Mouse (Mus musculus): Measurements from ENCODE around the gene Oma1.

Gene Oma1

DNA sequence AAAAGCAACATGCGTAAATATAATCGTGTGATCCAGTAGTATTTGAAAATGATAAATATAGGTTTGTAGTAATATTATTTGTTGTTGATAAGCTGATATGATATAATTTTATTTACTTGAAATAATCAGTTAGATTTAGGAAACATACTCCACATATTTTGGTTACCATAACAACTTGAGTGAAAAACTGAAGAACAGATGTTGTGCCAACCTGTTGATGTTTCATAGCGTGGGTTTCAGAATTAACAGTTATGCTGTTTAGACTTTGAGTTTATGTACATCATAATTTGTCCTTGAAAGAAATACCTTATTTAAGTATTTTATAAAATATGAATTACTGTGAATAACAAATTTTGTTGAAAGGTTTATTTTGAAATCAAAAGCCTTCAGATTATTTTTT is 43.8 kb downstream of the Oma1 start:
- DNase-seq (ENCODE audit: low spot score in 2 of 2) = no peak

GRCm38 (mm10) chr4:103358941-103359448 is 45.4 kb downstream of the Oma1 start:
- DNase-seq (ENCODE audit: low spot score in 2 of 2) = no peak

DNA sequence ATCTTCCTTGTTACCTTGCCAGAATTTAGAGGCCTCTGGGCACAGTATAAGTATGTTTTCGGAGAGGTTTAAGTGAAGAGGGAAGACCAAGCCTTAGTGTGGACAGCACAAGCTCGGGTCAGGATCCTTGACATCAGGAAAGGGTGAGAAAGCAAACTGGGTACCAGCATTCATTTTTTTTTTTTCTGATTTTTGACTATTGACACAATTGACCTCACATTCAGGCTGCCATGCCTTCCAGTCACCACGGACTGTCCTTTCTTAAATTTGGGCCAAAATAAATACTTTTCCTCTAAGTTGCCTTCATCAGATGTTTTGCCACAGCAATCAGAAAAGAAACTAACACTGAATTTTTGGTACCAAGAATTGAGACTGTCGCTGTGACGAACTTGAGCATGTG is 68.6 kb downstream of the Oma1 start:
- DNase-seq (ENCODE audit: low spot score in 2 of 2) = no peak

- DNase-seq (ENCODE audit: low spot score in 2 of 2) = no peak
Measured at GRCm38 (mm10) chr4:103385031-103385430, 71.4 kb downstream of the Oma1 start.

GRCm38 (mm10) chr4:103385835-103386787 is 72.5 kb downstream of the Oma1 start:
- no peak for DNase-seq (ENCODE audit: low spot score in 2 of 2)

GRCm38 (mm10) chr4:103387292-103387691 is 73.7 kb downstream of the Oma1 start:
- no peak for DNase-seq (ENCODE audit: low spot score in 2 of 2)

- no peak for DNase-seq (ENCODE audit: low spot score in 2 of 2)
Measured at GRCm38 (mm10) chr4:103388530-103389178, 75.0 kb downstream of the Oma1 start.

DNA sequence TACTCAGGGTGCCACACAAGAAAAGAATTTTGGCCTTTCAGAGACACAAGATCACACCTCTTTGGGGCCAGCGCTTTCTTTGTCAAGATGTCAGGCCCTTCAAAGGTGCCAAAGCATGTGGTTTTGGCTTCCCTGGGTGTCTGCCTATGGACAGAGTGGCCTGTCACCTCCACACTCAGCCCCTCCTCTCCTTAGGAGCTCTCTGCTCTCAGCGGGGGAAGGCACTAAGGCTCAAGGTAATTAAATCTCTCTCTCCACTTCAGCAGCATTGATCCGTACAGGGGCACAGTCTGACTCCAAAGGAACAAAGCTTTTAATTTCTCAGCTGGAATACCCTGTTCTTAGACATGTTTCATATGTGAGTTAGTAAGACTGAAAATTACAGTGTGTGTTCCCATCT is 76.0 kb downstream of the Oma1 start:
- no peak for DNase-seq (ENCODE audit: low spot score in 2 of 2)

DNA sequence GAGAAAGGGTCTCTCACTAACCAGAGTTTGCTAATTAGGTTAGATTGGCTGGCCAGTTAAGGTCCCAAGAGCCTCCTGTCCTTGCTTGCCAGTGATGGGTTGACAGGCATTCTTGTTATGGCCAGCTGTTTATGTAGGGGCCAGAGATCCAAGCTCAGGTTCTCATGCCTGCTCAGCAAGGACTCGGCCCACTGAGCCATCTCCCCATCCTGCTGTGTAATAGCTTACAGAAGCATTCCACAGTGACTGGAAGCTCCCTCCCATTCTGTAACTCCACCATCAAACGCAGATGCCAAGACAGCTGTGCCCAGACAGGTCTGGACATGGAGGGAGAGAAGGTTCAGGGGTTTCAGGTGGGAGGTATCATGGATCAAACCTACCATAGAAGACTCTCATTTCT is 76.9 kb downstream of the Oma1 start:
- DNase-seq (ENCODE audit: low spot score in 2 of 2) = no peak

GRCm38 (mm10) chr4:103395066-103395465 is 81.5 kb downstream of the Oma1 start:
- DNase-seq (ENCODE audit: low spot score in 2 of 2) = no peak

DNA sequence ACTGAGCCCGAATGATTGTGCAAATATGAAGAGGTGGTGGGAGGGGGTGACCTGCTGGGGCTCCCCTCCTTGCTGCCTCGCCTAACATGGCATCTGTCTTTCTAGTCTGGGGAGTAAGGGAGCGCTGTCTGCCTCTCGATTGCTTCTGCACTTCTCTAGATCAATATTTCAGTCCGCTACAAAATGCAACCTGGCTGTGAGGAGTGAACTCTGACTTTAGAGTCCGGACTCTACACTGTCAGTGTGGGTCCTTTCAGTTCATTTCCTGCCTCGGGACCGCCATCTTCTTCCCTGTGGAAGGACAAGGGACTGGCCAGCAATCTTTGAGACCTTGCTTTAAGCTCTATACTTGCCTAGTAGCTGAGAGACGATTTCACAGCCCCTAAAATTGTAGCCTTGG is 82.3 kb downstream of the Oma1 start:
- DNase-seq (ENCODE audit: low spot score in 2 of 2) = no peak

DNA sequence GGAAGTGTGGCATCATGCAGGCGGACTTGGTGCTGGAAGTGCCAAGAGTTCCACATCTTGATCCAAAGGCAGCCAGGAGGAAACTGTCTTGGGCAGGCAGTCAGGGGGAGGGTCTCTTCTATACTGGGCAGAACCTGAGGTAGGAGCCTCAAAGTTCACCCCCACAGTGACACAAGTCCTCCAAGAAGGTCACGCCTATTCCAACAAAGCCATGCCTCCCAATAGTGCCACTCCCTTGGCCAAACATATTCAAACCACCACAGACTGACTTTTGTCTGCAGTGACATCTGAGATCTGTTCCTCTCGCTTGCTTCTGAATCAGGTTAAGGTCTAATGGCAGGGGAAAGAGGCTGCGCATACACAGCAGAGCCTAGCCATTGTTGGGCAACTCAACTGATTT is 83.3 kb downstream of the Oma1 start:
- DNase-seq (ENCODE audit: low spot score in 2 of 2) = no peak

GRCm38 (mm10) chr4:103402581-103402980 is 89.0 kb downstream of the Oma1 start:
- DNase-seq (ENCODE audit: low spot score in 2 of 2) = no peak

DNA sequence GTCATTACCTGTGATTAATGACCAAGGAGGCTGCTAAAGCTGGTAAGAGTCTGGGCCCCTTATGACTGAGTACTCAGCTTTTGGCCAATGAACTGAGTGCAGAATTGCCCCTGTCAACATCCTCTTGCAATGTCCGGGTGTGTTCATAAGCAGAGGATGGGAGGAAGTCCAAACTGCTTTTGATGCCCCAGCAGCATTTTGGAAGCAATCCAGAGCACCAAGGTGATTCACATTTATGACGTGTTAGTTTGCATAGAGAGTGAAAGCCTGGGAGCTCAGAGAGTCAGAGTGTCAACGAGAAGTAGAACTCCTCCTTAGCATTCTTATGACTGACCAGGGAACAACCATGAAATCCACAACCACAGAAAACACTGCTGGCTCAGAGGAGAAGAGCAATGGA is 91.7 kb downstream of the Oma1 start:
- DNase-seq (ENCODE audit: low spot score in 2 of 2) = no peak

DNA sequence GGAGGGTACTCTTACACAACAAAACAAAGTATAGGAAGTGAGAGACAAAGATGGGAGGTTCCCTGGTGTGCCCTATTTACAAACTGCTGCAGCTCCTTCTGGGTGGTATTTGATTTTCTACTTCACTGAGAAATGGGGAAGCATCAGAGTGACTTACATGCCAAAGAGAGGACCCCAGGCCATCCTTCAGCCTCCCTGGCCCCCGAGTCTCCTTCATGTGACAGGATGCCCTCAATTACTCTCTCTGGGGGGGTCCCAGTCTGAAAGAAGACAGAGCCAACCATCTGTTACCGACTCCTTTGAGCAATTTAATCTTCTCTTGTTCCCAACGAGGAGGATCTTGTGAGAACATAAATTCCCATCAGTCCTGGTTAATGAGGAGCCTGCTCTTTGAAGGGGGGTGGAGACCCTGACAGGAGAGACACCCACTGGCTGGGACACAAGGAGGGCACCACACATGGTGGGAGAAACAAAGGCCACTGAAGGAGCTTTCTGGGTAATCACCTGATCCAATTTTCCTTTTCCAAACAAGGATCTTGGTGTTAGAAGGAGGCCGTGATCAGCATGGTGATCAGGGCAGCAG is 96.7 kb downstream of the Oma1 start:
- no peak for DNase-seq (ENCODE audit: low spot score in 2 of 2)

Measured in right cerebral cortex, postnatal 36 days (tissue).